Mouse (Mus musculus) intestine, embryonic 16.5 days (tissue): ENCODE data around the gene Tm9sf1. TPM values are rescaled to one million over a fixed set of nuclear protein-coding genes. Genes with fewer than 3 reads are reported as not detected.

Source experiments
- ATAC-seq: fragments of 200-750 bp; cut with Nextera tagmentation; 2 replicates; pipeline ENCODE4 v1.8.0; 2017; ENCODE audit warnings: moderate TSS enrichment, moderate library complexity
- H3K27ac ChIP-seq: fragments of 300-500 bp; sonication (generic); 2 replicates; pipeline ENCODE4 v1.5.1; 2014; ENCODE audit warnings: mild to moderate bottlenecking, low read length
- H3K27me3 ChIP-seq: fragments of 300-500 bp; sonication (generic); replicated peaks from 2 replicates; pipeline ENCODE4 v1.6.1; 2014; ENCODE audit warnings: low read length, control low read depth, mixed read lengths; ENCODE audit not compliant: control insufficient read depth, insufficient read depth
- H3K36me3 ChIP-seq: fragments of 300-500 bp; sonication (generic); 2 replicates; pipeline ENCODE4 v1.6.1; 2014; ENCODE audit warnings: low read length, control low read depth; ENCODE audit not compliant: control insufficient read depth, insufficient read depth
- H3K4me1 ChIP-seq: fragments of 300-500 bp; sonication (generic); 2 replicates; pipeline ENCODE4 v1.6.1; 2014; ENCODE audit warnings: low read length, control low read depth, mixed read lengths; ENCODE audit not compliant: control insufficient read depth, insufficient read depth
- H3K4me2 ChIP-seq: fragments of 300-500 bp; sonication (generic); 2 replicates; pipeline ENCODE4 v1.6.1; 2014; ENCODE audit warnings: low read depth, low read length, control low read depth
- H3K4me3 ChIP-seq: fragments of 300-500 bp; sonication (generic); 2 replicates; pipeline ENCODE4 v1.5.1; 2014; ENCODE audit warnings: mild to moderate bottlenecking, low read length
- H3K9ac ChIP-seq: fragments of 300-500 bp; sonication (generic); 2 replicates; pipeline ENCODE4 v1.6.1; 2014; ENCODE audit warnings: low read depth, low read length
- H3K9me3 ChIP-seq: fragments of 300-500 bp; sonication (generic); 2 replicates; pipeline ENCODE4 v1.6.1; 2016; ENCODE audit warnings: low read length, control low read depth; ENCODE audit not compliant: control insufficient read depth
- WGBS: fragments of 180-500 bp; shearing (Covaris S2); extraction: QIAGEN DNeasy Blood & Tissue Kit; methylation state at CpG from one replicate; pipeline ENCODE4 v1.1.7; 2014; 5-methylcytosine and 5-hydroxymethylcytosine counted together
- polyA plus RNA-seq: library from polyadenylated mRNA; unstranded; fragments of >200 nt; fragmentation: Nextera tagmentation; extraction: Ambion mirVana; gene quantifications from 2 replicates; pipeline ENCODE4 v1.2.1, GENCODE M21; 2015

The Tm9sf1 gene
- polyA plus RNA-seq, 1 experiment from 2014 or later: 131 TPM

- no peak for ATAC-seq
- 94% methylated on average over 21 of the region's 21 CpGs for WGBS
- H3K4me3 ChIP-seq: no peak overlapping the region
- no peak overlapping the region for H3K4me2 ChIP-seq
- peaks cover 4% of the 10 kb centered on the region; the same call in 1 of the 2 replicates for H3K4me1 ChIP-seq
- peaks cover 33% of the 10 kb centered on the region for H3K36me3 ChIP-seq
- H3K9me3 ChIP-seq: no peaks in the 10 kb centered on the region
- H3K9ac ChIP-seq: no peak overlapping the region
- H3K27me3 ChIP-seq: no peaks in the 10 kb centered on the region
- H3K27ac ChIP-seq: no peak overlapping the region
Measured at GRCm38 (mm10) chr14:55598521-55599390, 44.9 kb downstream of the Tm9sf1 start.

DNA sequence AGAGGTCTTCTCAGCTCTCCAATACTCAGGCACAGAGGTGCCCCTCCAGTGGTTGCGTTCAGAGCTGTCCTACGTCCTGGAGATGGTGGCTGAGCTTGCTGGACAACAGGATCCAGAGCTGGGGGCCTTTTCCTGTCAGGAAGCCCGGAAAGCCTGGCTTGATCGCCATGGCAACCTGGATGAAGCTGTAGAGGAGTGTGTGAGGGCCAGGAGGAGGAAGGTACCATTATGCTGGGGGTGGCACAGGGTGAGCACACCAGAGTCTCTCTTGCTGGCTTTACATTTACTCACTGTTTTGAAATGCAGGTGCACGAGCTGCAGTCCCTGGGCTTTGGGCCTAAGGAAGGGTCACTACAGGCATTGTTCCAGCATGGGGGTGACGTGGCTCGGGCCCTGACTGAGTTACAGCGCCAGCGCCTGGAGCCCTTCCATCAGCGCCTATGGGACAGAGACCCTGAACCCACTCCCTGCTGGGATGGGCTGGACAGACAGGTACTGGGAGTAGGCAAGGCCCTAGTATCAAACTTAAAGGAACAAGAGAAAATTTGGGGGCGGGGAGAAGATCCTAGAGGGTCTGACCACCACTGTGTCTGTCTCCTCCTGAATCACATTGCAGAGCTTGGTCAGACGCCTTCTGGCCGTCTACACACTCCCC is 47.4 kb downstream of the Tm9sf1 start:
- peaks cover 12% of the 10 kb centered on the region for H3K4me1 ChIP-seq
- WGBS: 81% methylated on average over 13 of the region's 13 CpGs
- H3K27me3 ChIP-seq: no peaks in the 10 kb centered on the region
- H3K9me3 ChIP-seq: no peaks in the 10 kb centered on the region
- peaks cover 29% of the 10 kb centered on the region for H3K36me3 ChIP-seq
- no peak overlapping the region for H3K9ac ChIP-seq
- no peak overlapping the region for H3K4me2 ChIP-seq
- no peak overlapping the region for H3K27ac ChIP-seq
- no peak for ATAC-seq
- no peak overlapping the region for H3K4me3 ChIP-seq

DNA sequence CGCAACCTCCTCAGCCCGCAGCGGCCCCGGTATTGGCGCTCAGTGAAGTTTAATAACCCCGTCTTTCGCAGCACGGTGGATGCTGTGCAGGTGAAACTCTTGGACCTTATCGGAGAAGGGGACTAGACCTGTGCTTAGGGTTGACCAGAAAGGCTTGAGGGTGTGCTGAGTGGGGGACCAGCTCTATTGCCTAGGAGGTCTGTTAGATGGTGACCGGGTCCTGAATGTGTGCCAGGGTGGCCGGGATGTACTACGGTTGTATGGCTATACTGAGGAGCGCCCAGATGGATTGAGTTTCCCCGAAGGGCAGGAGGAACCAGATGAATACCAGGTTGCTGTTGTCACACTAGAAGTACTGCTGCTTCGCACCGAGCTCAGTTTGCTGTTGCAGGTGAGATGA is 51.4 kb downstream of the Tm9sf1 start:
- 4% methylated on average over 16 of the region's 16 CpGs for WGBS
- no peaks in the 10 kb centered on the region for H3K27me3 ChIP-seq
- peaks cover 11% of the 10 kb centered on the region for H3K36me3 ChIP-seq

DNA sequence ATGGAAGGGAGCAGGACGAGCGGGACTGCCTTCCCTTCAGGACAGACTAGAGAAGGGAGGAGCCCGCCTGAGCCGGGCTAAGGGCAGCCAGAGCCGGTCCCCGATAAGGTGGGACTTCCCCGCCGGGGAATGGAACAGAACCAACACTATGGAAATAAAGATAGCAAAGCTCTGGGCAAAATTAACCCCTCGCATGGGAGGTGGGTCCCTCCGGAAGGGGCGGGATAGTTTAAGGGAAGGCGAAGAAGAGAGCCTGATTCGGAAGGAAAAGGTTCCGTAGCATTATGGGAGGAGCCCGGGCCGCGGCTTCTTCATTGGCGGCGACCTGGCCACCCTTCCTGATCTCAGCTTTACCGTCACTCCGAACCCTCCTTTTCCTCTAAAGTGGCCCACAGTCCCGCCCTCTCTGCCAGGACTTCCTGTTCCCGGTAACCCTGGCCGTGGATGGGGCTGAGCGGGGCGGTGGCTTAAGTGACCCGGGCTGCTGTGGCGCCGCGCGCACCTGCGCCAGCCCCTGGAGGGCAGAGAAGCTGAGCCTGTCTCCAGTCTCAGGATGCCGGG is 52.2 kb downstream of the Tm9sf1 start, which contains the start of gene Rnf31:
Gene Rnf31 (plus strand): TSS at position 378 of the 561 bp plus-strand sequence.
- Histone ChIP-seq H3K4me2 (peak within 1 kb of the TSS; percentile 56), H3K9me3 (no peaks in the 10 kb centered on the region), H3K36me3 (peaks cover 8% of the 10 kb centered on the region), H3K4me3 (peak within 1 kb of the TSS; percentile 84), H3K27me3 (no peaks in the 10 kb centered on the region), H3K9ac (peak within 1 kb of the TSS; percentile 88), H3K4me1 (peaks cover 19% of the 10 kb centered on the region), H3K27ac (peak within 1 kb of the TSS; percentile 96)
- under 1% methylated on average over 33 of the region's 33 CpGs for WGBS
- peak; percentile 90 for ATAC-seq

More for the DNA sequence above, 51.4 kb downstream of the Tm9sf1 start:
- Histone ChIP-seq H3K4me3 (peak overlapping the region; percentile 84), H3K4me2 (peak overlapping the region; percentile 56), H3K27ac (peak overlapping the region; percentile 78), H3K9ac (peak overlapping the region; percentile 88), H3K9me3 (no peaks in the 10 kb centered on the region), H3K4me1 (peaks cover 19% of the 10 kb centered on the region)
- ATAC-seq: no peak

GRCm38 (mm10) chr14:55590748-55591330 is 52.8 kb downstream of the Tm9sf1 start, which contains the start of gene Psme2:
Gene Psme2, minus strand, starts transcription at chr14:55591113.
- Histone ChIP-seq H3K27ac (peak within 1 kb of the TSS; percentile 96), H3K4me1 (peaks cover 19% of the 10 kb centered on the region), H3K27me3 (no peaks in the 10 kb centered on the region), H3K4me2 (peak within 1 kb of the TSS; percentile 56), H3K4me3 (peak within 1 kb of the TSS; percentile 84), H3K9ac (peak within 1 kb of the TSS; percentile 88), H3K36me3 (peaks cover 6% of the 10 kb centered on the region), H3K9me3 (no peaks in the 10 kb centered on the region)
- 0% methylated on average over 22 of the region's 22 CpGs for WGBS
- ATAC-seq: peak; percentile 96

GRCm38 (mm10) chr14:55589771-55590448 is 53.7 kb downstream of the Tm9sf1 start:
- H3K4me3 ChIP-seq: peak overlapping the region; percentile 84
- no peaks in the 10 kb centered on the region for H3K27me3 ChIP-seq
- peak overlapping the region; percentile 79 for H3K9ac ChIP-seq
- peak overlapping the region; percentile 79 for H3K27ac ChIP-seq
- WGBS: 77% methylated on average over 11 of the region's 11 CpGs
- no peak for ATAC-seq
- peaks cover 3% of the 10 kb centered on the region for H3K36me3 ChIP-seq
- peaks cover 22% of the 10 kb centered on the region for H3K4me1 ChIP-seq
- no peaks in the 10 kb centered on the region for H3K9me3 ChIP-seq
- H3K4me2 ChIP-seq: peak overlapping the region; percentile 56

GRCm38 (mm10) chr14:55589271-55589670 is 54.3 kb downstream of the Tm9sf1 start:
- Histone ChIP-seq H3K4me1 (peaks cover 25% of the 10 kb centered on the region), H3K27me3 (no peaks in the 10 kb centered on the region), H3K4me3 (no peak overlapping the region), H3K9me3 (no peaks in the 10 kb centered on the region), H3K27ac (no peak overlapping the region), H3K4me2 (no peak overlapping the region), H3K9ac (no peak overlapping the region), H3K36me3 (no peaks in the 10 kb centered on the region; the same call in 1 of the 2 replicates)
- no peak for ATAC-seq
- WGBS: 92% methylated on average over 5 of the region's 5 CpGs

- no peak for ATAC-seq
- peak overlapping the region; percentile 70; the same call in 1 of the 2 replicates for H3K27ac ChIP-seq
Measured at GRCm38 (mm10) chr14:55586149-55586548, 57.5 kb downstream of the Tm9sf1 start.

More at GRCm38 (mm10) chr14:55586149-55586548, 57.5 kb downstream of the Tm9sf1 start:
- Histone ChIP-seq H3K36me3 (peaks cover under 1% of the 10 kb centered on the region; the same call in 1 of the 2 replicates), H3K4me3 (no peak overlapping the region), H3K4me1 (peaks cover 13% of the 10 kb centered on the region), H3K9me3 (no peaks in the 10 kb centered on the region), H3K27me3 (no peaks in the 10 kb centered on the region), H3K9ac (no peak overlapping the region), H3K4me2 (no peak overlapping the region)
- 92% methylated on average over 2 of the region's 2 CpGs for WGBS
